Mouse (Mus musculus) forebrain, embryonic 11.5 days (tissue): Measurements from ENCODE around the gene Ccdc93. TPM values are rescaled to one million over a fixed set of nuclear protein-coding genes. Genes with fewer than 3 reads are reported as not detected.

ENCODE experiments used
- ATAC-seq: fragments of 200-750 bp; cut with Nextera tagmentation; replicated peaks from 2 replicates; pipeline ENCODE4 v1.8.0; 2017; ENCODE audit warnings: moderate TSS enrichment; ENCODE audit not compliant: low FRiP score
- DNase-seq: peaks from one replicate; pipeline ENCODE4 v3.0.0-alpha.2; 2017; ENCODE audit warnings: low spot score
- H3K27ac ChIP-seq: fragments of 300-500 bp; sonication (generic); 2 replicates; pipeline ENCODE4 v1.5.1; 2014; ENCODE audit warnings: low read depth, low read length
- H3K27me3 ChIP-seq: fragments of 300-500 bp; sonication (generic); 2 replicates; pipeline ENCODE4 v1.6.1; 2014; ENCODE audit warnings: mild to moderate bottlenecking, low read length, mixed read lengths; ENCODE audit not compliant: control insufficient read depth, insufficient read depth
- H3K36me3 ChIP-seq: fragments of 300-500 bp; sonication (generic); 2 replicates; pipeline ENCODE4 v1.6.1; 2014; ENCODE audit warnings: mild to moderate bottlenecking, low read length, moderate library complexity, mixed read lengths; ENCODE audit not compliant: control insufficient read depth, insufficient read depth
- H3K4me1 ChIP-seq: fragments of 300-500 bp; sonication (generic); replicated peaks from 2 replicates; pipeline ENCODE4 v1.6.1; 2014; ENCODE audit warnings: low read length, mixed read lengths; ENCODE audit not compliant: control insufficient read depth, insufficient read depth
- H3K4me2 ChIP-seq: fragments of 300-500 bp; sonication (generic); 2 replicates; pipeline ENCODE4 v1.6.1; 2014; ENCODE audit warnings: low read depth, mild to moderate bottlenecking, low read length, moderate library complexity, mixed read lengths; ENCODE audit not compliant: severe bottlenecking
- H3K4me3 ChIP-seq: fragments of 300-500 bp; sonication (generic); 2 replicates; pipeline ENCODE4 v1.5.1; 2014; ENCODE audit warnings: low read depth, low read length
- H3K9ac ChIP-seq: fragments of 300-500 bp; sonication (generic); 2 replicates; pipeline ENCODE4 v1.6.1; 2014; ENCODE audit warnings: low read length
- H3K9me3 ChIP-seq: fragments of 300-500 bp; sonication (generic); 2 replicates; pipeline ENCODE4 v1.6.1; 2016; ENCODE audit warnings: low read length, mixed read lengths; ENCODE audit not compliant: control insufficient read depth
- WGBS: fragments of 180-500 bp; shearing (Covaris S2); extraction: QIAGEN DNeasy Blood & Tissue Kit; methylation state at CpG from one replicate; pipeline ENCODE4 v1.1.7; 2014; 5-methylcytosine and 5-hydroxymethylcytosine counted together
- polyA plus RNA-seq: library from polyadenylated mRNA; unstranded; fragments of >200 nt; fragmentation: Nextera tagmentation; extraction: Ambion mirVana; gene quantifications from 2 replicates; pipeline ENCODE4 v1.2.1, GENCODE M21; 2014

Gene Ccdc93
- polyA plus RNA-seq, 1 experiment from 2014 or later, result 10.7 TPM

DNA sequence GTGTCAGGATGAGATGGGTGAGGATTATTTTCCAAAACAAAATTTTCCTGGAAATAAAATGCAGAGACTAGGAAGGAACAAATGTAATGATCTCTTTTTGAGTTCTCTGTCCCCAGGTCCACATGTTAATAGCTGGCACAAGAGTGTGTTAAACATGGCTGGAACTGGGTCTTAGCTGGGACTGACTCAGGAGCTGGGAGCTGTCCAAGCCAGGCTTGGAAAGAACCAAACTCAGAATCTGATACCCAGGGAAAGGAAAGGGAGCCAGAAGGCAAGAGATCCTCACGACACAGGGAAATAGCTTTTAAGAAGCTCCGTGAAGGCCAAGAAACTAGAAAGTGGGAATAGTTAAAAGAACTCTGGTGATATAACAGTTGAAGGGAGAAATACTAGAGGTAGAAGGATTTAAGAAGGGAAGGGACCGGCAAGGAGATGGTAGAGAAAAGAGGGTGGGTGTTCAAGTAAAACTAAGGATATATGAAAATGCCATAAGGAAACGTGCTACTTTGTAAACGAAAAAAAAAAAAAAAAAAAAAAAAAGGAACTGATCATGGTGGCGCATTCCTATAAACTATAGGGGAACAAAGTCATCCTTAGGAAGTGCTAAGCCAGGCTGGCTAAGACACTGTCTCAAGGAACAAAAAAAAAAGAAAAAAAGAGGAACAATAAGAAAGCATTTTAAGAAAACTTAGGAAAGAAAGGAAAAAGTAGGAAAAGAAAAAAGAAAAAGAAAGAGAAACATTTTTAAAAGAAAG, 489 bp upstream of the Ccdc93 start:
- no peaks in the 10 kb centered on the region for H3K36me3 ChIP-seq
- no peak overlapping the region for H3K27ac ChIP-seq
- DNase-seq (no peak), ATAC-seq (peak; percentile 23; the same call in 1 of the 2 replicates)
- peak overlapping the region; percentile 74; the same call in 1 of the 2 replicates for H3K4me3 ChIP-seq
- 25% methylated on average over 6 of the region's 6 CpGs for WGBS
- no peak overlapping the region for H3K9ac ChIP-seq
- peak overlapping the region; percentile 68; the same call in 1 of the 2 replicates for H3K4me2 ChIP-seq
- no peaks in the 10 kb centered on the region for H3K9me3 ChIP-seq
- peaks cover 2% of the 10 kb centered on the region; the same call in 1 of the 2 replicates for H3K4me1 ChIP-seq
- no peaks in the 10 kb centered on the region for H3K27me3 ChIP-seq

DNA sequence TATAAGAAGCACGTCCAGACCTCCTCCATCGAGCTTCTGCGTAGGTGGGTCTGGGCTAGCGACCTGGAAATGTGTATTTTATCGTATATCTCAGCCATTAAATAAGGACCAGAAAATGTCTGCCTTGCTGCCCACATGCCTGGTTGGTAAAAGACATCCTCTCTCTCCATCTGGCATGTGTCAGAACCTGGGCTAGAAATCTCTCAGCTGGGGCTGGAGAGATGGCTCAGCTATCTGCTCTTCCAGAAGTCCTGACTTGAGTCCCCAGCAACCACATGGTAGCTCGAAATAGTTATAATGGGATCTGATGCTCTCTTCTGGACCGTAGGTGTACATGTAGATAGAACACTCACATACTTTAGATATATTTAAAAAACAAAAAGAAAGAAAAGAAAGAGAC, 5.1 kb downstream of the Ccdc93 start:
- Histone ChIP-seq H3K9ac (no peak overlapping the region), H3K4me1 (peaks cover 2% of the 10 kb centered on the region; the same call in 1 of the 2 replicates), H3K4me3 (no peak overlapping the region), H3K9me3 (no peaks in the 10 kb centered on the region), H3K36me3 (no peaks in the 10 kb centered on the region), H3K27ac (no peak overlapping the region), H3K4me2 (no peak overlapping the region), H3K27me3 (no peaks in the 10 kb centered on the region)
- no peak for ATAC-seq
- no peak for DNase-seq
- 92% methylated on average over 7 of the region's 7 CpGs for WGBS

DNA sequence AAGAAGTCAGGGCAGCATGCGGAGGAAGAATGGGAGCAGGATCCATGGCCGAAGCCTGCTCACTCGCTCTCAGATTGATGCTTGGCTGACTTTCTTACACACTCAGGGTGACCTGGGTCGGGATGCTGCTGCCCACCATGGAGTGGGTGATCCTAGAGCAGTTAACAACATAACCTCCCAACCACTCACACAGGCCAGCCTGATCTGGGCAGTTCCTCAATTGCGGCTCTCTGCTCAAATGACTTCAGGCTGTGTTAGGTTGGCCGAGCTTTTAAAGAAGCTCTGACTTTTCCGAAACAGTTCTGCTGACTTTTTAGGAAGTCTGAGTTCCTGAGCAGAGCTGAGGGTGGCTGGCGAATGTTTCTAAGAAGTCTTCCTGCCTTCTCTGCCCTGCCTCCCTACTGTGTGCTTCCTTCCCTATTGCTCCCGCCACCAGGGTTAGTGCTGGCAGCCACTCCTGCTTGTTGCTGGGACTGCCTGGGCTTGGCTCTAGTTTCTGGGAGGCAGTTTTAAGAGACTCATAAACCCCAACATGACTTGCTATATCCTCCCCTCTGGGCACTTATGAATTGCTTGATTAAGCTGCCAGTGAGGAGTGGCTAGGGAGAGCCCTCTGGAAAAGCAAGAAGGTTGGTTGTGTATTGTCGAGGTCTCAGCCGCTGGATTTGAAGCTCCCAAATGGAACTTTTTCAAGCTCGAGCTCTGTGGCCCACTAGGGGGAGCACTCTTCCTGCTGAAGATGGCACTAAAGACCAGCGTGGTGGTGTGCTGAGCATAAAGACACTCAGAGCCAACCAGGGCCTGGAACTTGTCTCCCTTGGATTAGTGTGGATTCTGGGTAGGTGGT, 9.9 kb downstream of the Ccdc93 start:
- Histone ChIP-seq H3K9ac (no peak overlapping the region), H3K27ac (no peak overlapping the region), H3K9me3 (no peaks in the 10 kb centered on the region), H3K4me1 (no peaks in the 10 kb centered on the region), H3K27me3 (no peaks in the 10 kb centered on the region), H3K36me3 (peaks cover 2% of the 10 kb centered on the region; the same call in 1 of the 2 replicates), H3K4me2 (no peak overlapping the region), H3K4me3 (no peak overlapping the region)
- ATAC-seq (peak; percentile 51; the same call in 1 of the 2 replicates), DNase-seq (peak; percentile 77)
- WGBS, result 63% methylated on average over 13 of the region's 13 CpGs

DNA sequence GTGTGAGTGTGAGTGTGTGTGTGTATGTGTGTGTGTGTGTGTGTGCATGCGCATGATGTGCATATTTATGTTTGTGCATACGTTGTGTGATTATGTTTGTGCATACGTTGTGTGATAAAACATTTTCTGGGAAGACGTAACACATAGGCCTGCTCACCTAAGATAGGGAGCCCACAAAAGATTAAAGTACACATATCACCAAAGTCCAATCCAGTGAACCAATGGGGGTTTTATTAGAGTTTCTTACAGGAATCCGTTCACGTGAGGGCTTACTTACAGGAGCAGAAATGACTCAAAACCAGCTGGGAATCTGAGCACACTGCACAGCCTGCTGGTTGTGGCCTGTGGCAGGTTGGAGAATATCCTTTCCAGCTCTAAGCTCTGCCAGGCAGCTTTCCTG, 13.3 kb downstream of the Ccdc93 start:
- Histone ChIP-seq H3K4me3 (no peak overlapping the region), H3K9me3 (no peaks in the 10 kb centered on the region), H3K27ac (no peak overlapping the region), H3K36me3 (peaks cover 2% of the 10 kb centered on the region; the same call in 1 of the 2 replicates), H3K27me3 (no peaks in the 10 kb centered on the region), H3K4me2 (no peak overlapping the region), H3K4me1 (no peaks in the 10 kb centered on the region), H3K9ac (no peak overlapping the region)
- ATAC-seq, result no peak
- 96% methylated on average over 6 of the region's 6 CpGs for WGBS
- DNase-seq, result no peak

DNA sequence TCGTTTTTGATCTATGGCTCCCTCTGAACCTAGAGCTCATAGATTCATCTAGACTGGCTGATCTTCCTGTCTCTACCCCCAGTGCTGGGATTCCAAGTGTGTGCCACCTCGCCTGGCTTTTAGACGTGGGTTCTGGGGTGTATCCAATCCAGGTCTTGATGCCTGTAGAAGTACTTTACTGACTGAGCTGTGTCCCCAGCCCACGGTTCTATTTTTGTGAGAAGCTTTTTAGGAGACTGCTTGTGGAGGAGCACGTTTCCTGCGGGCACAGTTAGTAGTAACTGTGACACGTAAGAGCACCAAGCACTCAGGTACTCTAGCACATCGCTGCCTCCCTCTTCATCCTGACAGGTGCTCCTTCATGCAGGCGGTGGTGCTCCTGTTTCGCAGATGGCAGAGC, 16.4 kb downstream of the Ccdc93 start:
- Histone ChIP-seq H3K27me3 (no peaks in the 10 kb centered on the region), H3K4me3 (no peak overlapping the region), H3K9me3 (no peaks in the 10 kb centered on the region), H3K9ac (no peak overlapping the region), H3K4me1 (no peaks in the 10 kb centered on the region), H3K36me3 (no peaks in the 10 kb centered on the region; the same call in 1 of the 2 replicates), H3K27ac (no peak overlapping the region), H3K4me2 (no peak overlapping the region)
- ATAC-seq (no peak), DNase-seq (no peak)
- WGBS, result 95% methylated on average over 10 of the region's 10 CpGs

DNA sequence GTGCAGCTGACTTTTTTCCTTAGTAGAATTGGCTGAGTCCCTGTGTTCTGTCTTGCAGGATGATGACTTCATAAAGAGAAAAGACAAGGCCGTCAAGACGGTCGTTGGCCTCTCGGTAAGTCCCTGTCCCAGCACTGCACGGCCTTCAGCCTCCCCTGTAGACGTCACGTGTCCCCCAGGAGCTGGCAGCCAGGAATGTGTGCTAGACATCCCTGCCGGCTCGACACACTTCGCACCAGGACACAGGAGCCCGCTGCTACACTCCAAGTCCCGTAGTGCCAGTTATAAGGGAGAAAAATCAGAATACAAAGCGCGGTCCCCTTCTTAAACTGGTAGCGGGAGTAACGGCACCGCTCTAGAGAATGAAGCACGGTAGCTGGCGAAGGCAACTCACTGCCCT, 17.3 kb downstream of the Ccdc93 start:
- no peaks in the 10 kb centered on the region; the same call in 1 of the 2 replicates for H3K36me3 ChIP-seq
- no peaks in the 10 kb centered on the region for H3K4me1 ChIP-seq
- H3K4me2 ChIP-seq, result no peak overlapping the region
- no peak overlapping the region for H3K4me3 ChIP-seq
- no peaks in the 10 kb centered on the region for H3K27me3 ChIP-seq
- no peak overlapping the region for H3K9ac ChIP-seq
- DNase-seq (no peak), ATAC-seq (no peak)
- no peaks in the 10 kb centered on the region for H3K9me3 ChIP-seq
- no peak overlapping the region for H3K27ac ChIP-seq
- WGBS, result 92% methylated on average over 19 of the region's 19 CpGs

DNA sequence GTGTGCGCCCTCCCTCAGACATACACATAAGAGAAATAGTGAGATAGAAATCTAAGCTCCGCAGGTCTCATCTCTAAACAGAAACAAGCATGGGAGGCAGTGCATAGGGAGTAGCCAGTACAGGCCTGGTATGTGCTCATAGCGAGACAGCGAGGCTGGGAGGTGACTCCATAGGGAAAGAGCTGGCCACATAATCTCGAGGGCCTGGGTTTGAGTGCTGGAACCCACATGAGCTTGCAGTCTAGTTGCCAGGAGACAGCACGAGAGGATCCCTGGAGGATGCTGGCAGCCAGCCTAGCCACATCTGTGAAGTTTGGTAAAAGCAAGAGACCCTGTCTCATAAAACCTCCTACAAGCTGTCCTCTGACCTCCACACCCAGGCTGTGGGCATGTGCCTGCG, 20.2 kb downstream of the Ccdc93 start:
- Histone ChIP-seq H3K36me3 (no peaks in the 10 kb centered on the region), H3K27me3 (no peaks in the 10 kb centered on the region), H3K27ac (no peak overlapping the region), H3K4me1 (no peaks in the 10 kb centered on the region), H3K9ac (no peak overlapping the region), H3K4me3 (no peak overlapping the region), H3K4me2 (no peak overlapping the region), H3K9me3 (no peaks in the 10 kb centered on the region)
- WGBS, result 89% methylated on average over 7 of the region's 7 CpGs
- DNase-seq (no peak), ATAC-seq (no peak)

DNA sequence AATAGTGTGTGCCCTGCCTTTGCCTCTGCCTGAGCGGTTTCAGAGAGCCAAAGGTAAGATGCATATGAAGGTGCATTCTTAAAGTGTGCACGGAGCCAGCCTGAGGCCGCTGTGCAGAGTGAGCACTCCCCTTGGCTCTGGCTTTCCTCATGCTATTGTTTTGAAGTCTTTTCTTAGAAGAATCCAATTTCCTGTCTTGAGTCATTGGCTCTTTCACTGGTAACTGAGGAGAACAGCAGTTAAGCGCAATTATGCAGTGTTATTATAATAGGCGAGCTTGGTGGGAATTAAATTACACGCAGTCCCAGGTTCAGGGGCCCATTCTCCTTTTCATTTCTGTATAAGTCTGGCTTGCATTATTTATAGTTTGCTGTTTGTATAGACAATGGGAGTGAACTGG, 21.6 kb downstream of the Ccdc93 start:
- H3K36me3 ChIP-seq, result no peaks in the 10 kb centered on the region
- H3K27ac ChIP-seq, result no peak overlapping the region
- no peak overlapping the region for H3K4me3 ChIP-seq
- no peak overlapping the region for H3K9ac ChIP-seq
- DNase-seq, result no peak
- ATAC-seq, result peak; percentile 40; the same call in 1 of the 2 replicates
- no peak overlapping the region for H3K4me2 ChIP-seq
- no peaks in the 10 kb centered on the region for H3K9me3 ChIP-seq
- 49% methylated on average over 6 of the region's 6 CpGs for WGBS
- H3K27me3 ChIP-seq, result no peaks in the 10 kb centered on the region
- no peaks in the 10 kb centered on the region for H3K4me1 ChIP-seq
